Mouse (Mus musculus): ENCODE results near the gene Gm20696. TPM values are rescaled to one million over a fixed set of nuclear protein-coding genes. Genes with fewer than 3 reads are reported as not detected.

The Gm20696 gene
- polyA plus RNA-seq, 1 experiment from 2014 or later: 2.4 TPM

GRCm38 (mm10) chr6:99620471-99620870 is 46.1 kb downstream of the Gm20696 start:
- whole genome bisulfite sequencing: 57% methylated on average over 7 of the region's 7 CpGs
- H3K27me3 ChIP-seq (replicated peaks; ENCODE audit: control insufficient read depth, insufficient read depth, low read length): no peaks in the 10 kb centered on the region
- no peak overlapping the region for H3K9ac ChIP-seq (ENCODE audit: low read depth, low read length)
- no peak for ATAC-seq
- H3K36me3 ChIP-seq (ENCODE audit: control insufficient read depth, insufficient read depth, low read length): no peaks in the 10 kb centered on the region
- peaks cover 3% of the 10 kb centered on the region; the same call in 1 of the 2 replicates for H3K4me1 ChIP-seq (ENCODE audit: control insufficient read depth, insufficient read depth, low read length)
- H3K9me3 ChIP-seq (ENCODE audit: control insufficient read depth, low read length): no peaks in the 10 kb centered on the region
- no peak overlapping the region for H3K4me2 ChIP-seq (ENCODE audit: low read depth, low read length)
- H3K4me3 ChIP-seq (ENCODE audit: low read length): no peak overlapping the region
- H3K27ac ChIP-seq (ENCODE audit: low read length): no peak overlapping the region

- no peak for ATAC-seq
- 58% methylated on average over 8 of the region's 8 CpGs for WGBS
- H3K4me2 ChIP-seq (ENCODE audit: low read depth, low read length): no peak overlapping the region
- H3K4me1 ChIP-seq (ENCODE audit: control insufficient read depth, insufficient read depth, low read length): peaks cover 3% of the 10 kb centered on the region; the same call in 1 of the 2 replicates
- H3K9ac ChIP-seq (ENCODE audit: low read depth, low read length): no peak overlapping the region
- no peaks in the 10 kb centered on the region for H3K36me3 ChIP-seq (ENCODE audit: control insufficient read depth, insufficient read depth, low read length)
- H3K4me3 ChIP-seq (ENCODE audit: low read length): no peak overlapping the region
- H3K27ac ChIP-seq (ENCODE audit: low read length): no peak overlapping the region
- no peaks in the 10 kb centered on the region for H3K27me3 ChIP-seq (replicated peaks; ENCODE audit: control insufficient read depth, insufficient read depth, low read length)
- no peaks in the 10 kb centered on the region for H3K9me3 ChIP-seq (ENCODE audit: control insufficient read depth, low read length)
Measured at GRCm38 (mm10) chr6:99619964-99620363, 46.6 kb downstream of the Gm20696 start.

- H3K27ac ChIP-seq (ENCODE audit: low read length): no peak overlapping the region
- no peak overlapping the region for H3K4me3 ChIP-seq (ENCODE audit: low read length)
- no peaks in the 10 kb centered on the region for H3K9me3 ChIP-seq (ENCODE audit: control insufficient read depth, low read length)
- WGBS: 40% methylated on average over 8 of the region's 8 CpGs
- H3K4me2 ChIP-seq (ENCODE audit: low read depth, low read length): no peak overlapping the region
- no peak overlapping the region for H3K9ac ChIP-seq (ENCODE audit: low read depth, low read length)
- no peak for ATAC-seq
- no peaks in the 10 kb centered on the region for H3K27me3 ChIP-seq (replicated peaks; ENCODE audit: control insufficient read depth, insufficient read depth, low read length)
- H3K4me1 ChIP-seq (ENCODE audit: control insufficient read depth, insufficient read depth, low read length): peaks cover 3% of the 10 kb centered on the region; the same call in 1 of the 2 replicates
- no peaks in the 10 kb centered on the region for H3K36me3 ChIP-seq (ENCODE audit: control insufficient read depth, insufficient read depth, low read length)
Measured at GRCm38 (mm10) chr6:99619466-99619865, 47.1 kb downstream of the Gm20696 start.

GRCm38 (mm10) chr6:99617867-99618266 is 48.7 kb downstream of the Gm20696 start:
- no peak overlapping the region for H3K4me3 ChIP-seq (ENCODE audit: low read length)
- no peak overlapping the region for H3K27ac ChIP-seq (ENCODE audit: low read length)
- H3K36me3 ChIP-seq (ENCODE audit: control insufficient read depth, insufficient read depth, low read length): no peaks in the 10 kb centered on the region
- no peaks in the 10 kb centered on the region for H3K27me3 ChIP-seq (replicated peaks; ENCODE audit: control insufficient read depth, insufficient read depth, low read length)
- H3K4me1 ChIP-seq (ENCODE audit: control insufficient read depth, insufficient read depth, low read length): peaks cover 3% of the 10 kb centered on the region; the same call in 1 of the 2 replicates
- 75% methylated on average over 7 of the region's 7 CpGs for WGBS
- H3K4me2 ChIP-seq (ENCODE audit: low read depth, low read length): no peak overlapping the region
- no peak for ATAC-seq
- no peaks in the 10 kb centered on the region for H3K9me3 ChIP-seq (ENCODE audit: control insufficient read depth, low read length)
- H3K9ac ChIP-seq (ENCODE audit: low read depth, low read length): no peak overlapping the region

GRCm38 (mm10) chr6:99617415-99617814 is 49.2 kb downstream of the Gm20696 start:
- no peak overlapping the region for H3K9ac ChIP-seq (ENCODE audit: low read depth, low read length)
- H3K4me1 ChIP-seq (ENCODE audit: control insufficient read depth, insufficient read depth, low read length): peaks cover 3% of the 10 kb centered on the region; the same call in 1 of the 2 replicates
- H3K9me3 ChIP-seq (ENCODE audit: control insufficient read depth, low read length): no peaks in the 10 kb centered on the region
- no peak overlapping the region for H3K4me2 ChIP-seq (ENCODE audit: low read depth, low read length)
- H3K4me3 ChIP-seq (ENCODE audit: low read length): no peak overlapping the region
- H3K27ac ChIP-seq (ENCODE audit: low read length): no peak overlapping the region
- ATAC-seq: no peak
- H3K36me3 ChIP-seq (ENCODE audit: control insufficient read depth, insufficient read depth, low read length): no peaks in the 10 kb centered on the region
- 81% methylated on average over 1 of the region's 1 CpGs for WGBS
- H3K27me3 ChIP-seq (replicated peaks; ENCODE audit: control insufficient read depth, insufficient read depth, low read length): no peaks in the 10 kb centered on the region

- ATAC-seq: no peak
- 44% methylated on average over 10 of the region's 10 CpGs for WGBS
- H3K4me1 ChIP-seq (ENCODE audit: control insufficient read depth, insufficient read depth, low read length): peaks cover 9% of the 10 kb centered on the region
- H3K27ac ChIP-seq (ENCODE audit: low read length): no peak overlapping the region
- H3K4me2 ChIP-seq (ENCODE audit: low read depth, low read length): no peak overlapping the region
- no peaks in the 10 kb centered on the region for H3K9me3 ChIP-seq (ENCODE audit: control insufficient read depth, low read length)
- no peak overlapping the region for H3K9ac ChIP-seq (ENCODE audit: low read depth, low read length)
- H3K36me3 ChIP-seq (ENCODE audit: control insufficient read depth, insufficient read depth, low read length): no peaks in the 10 kb centered on the region
- no peaks in the 10 kb centered on the region for H3K27me3 ChIP-seq (replicated peaks; ENCODE audit: control insufficient read depth, insufficient read depth, low read length)
- no peak overlapping the region for H3K4me3 ChIP-seq (ENCODE audit: low read length)
Measured at GRCm38 (mm10) chr6:99615272-99615751, 51.3 kb downstream of the Gm20696 start.

GRCm38 (mm10) chr6:99614566-99615271 is 51.9 kb downstream of the Gm20696 start:
- ATAC-seq: no peak
- 48% methylated on average over 17 of the region's 17 CpGs for WGBS
- Histone ChIP-seq H3K4me1 (ENCODE audit: control insufficient read depth, insufficient read depth, low read length) (peaks cover 9% of the 10 kb centered on the region; the same call in 1 of the 2 replicates), H3K27ac (ENCODE audit: low read length) (no peak overlapping the region), H3K4me2 (ENCODE audit: low read depth, low read length) (no peak overlapping the region), H3K9me3 (ENCODE audit: control insufficient read depth, low read length) (no peaks in the 10 kb centered on the region), H3K27me3 (replicated peaks; ENCODE audit: control insufficient read depth, insufficient read depth, low read length) (no peaks in the 10 kb centered on the region), H3K9ac (ENCODE audit: low read depth, low read length) (no peak overlapping the region), H3K4me3 (ENCODE audit: low read length) (no peak overlapping the region), H3K36me3 (ENCODE audit: control insufficient read depth, insufficient read depth, low read length) (no peaks in the 10 kb centered on the region)

- no peak for ATAC-seq
Measured at GRCm38 (mm10) chr6:99611866-99612265, 54.7 kb downstream of the Gm20696 start.

GRCm38 (mm10) chr6:99610454-99611427 is 55.9 kb downstream of the Gm20696 start:
- Histone ChIP-seq H3K36me3 (ENCODE audit: control insufficient read depth, insufficient read depth, low read length) (no peaks in the 10 kb centered on the region), H3K9me3 (ENCODE audit: control insufficient read depth, low read length) (no peaks in the 10 kb centered on the region), H3K4me3 (ENCODE audit: low read length) (no peak overlapping the region), H3K4me1 (ENCODE audit: control insufficient read depth, insufficient read depth, low read length) (peaks cover 6% of the 10 kb centered on the region; the same call in 1 of the 2 replicates), H3K9ac (ENCODE audit: low read depth, low read length) (no peak overlapping the region), H3K27me3 (replicated peaks; ENCODE audit: control insufficient read depth, insufficient read depth, low read length) (no peaks in the 10 kb centered on the region), H3K27ac (ENCODE audit: low read length) (no peak overlapping the region), H3K4me2 (ENCODE audit: low read depth, low read length) (no peak overlapping the region)
- ATAC-seq: no peak
- WGBS: 37% methylated on average over 14 of the region's 14 CpGs

More at GRCm38 (mm10) chr6:99611866-99612265, 54.7 kb downstream of the Gm20696 start:
- Histone ChIP-seq H3K9ac (ENCODE audit: low read depth, low read length) (no peak overlapping the region), H3K36me3 (ENCODE audit: control insufficient read depth, insufficient read depth, low read length) (no peaks in the 10 kb centered on the region), H3K27me3 (replicated peaks; ENCODE audit: control insufficient read depth, insufficient read depth, low read length) (no peaks in the 10 kb centered on the region), H3K4me2 (ENCODE audit: low read depth, low read length) (no peak overlapping the region), H3K4me1 (ENCODE audit: control insufficient read depth, insufficient read depth, low read length) (peaks cover 6% of the 10 kb centered on the region; the same call in 1 of the 2 replicates), H3K4me3 (ENCODE audit: low read length) (no peak overlapping the region), H3K27ac (ENCODE audit: low read length) (no peak overlapping the region), H3K9me3 (ENCODE audit: control insufficient read depth, low read length) (no peaks in the 10 kb centered on the region)
- 55% methylated on average over 6 of the region's 6 CpGs for WGBS

Measured in intestine, embryonic 16.5 days (tissue).